Mouse (Mus musculus) layer of hippocampus, adult 18-20 months (tissue): ENCODE results near the gene Trp53. TPM values are rescaled to one million over a fixed set of nuclear protein-coding genes. Genes with fewer than 3 reads are reported as not detected.
"Not testable (repeated sequence)": the region's sequence is repeated elsewhere in the genome, so short reads cannot be mapped to it uniquely, and the experiment has no call there.

Experiments used
- DNase-seq, 2 experiments: peaks; one replicate each; pipeline ENCODE4 v3.0.0; 2022; ENCODE audit warnings: low spot score in 2 of 2
- total RNA-seq, 2 experiments: library from RNA; stranded (reverse); gene quantifications; 2 replicates each; pipeline ENCODE4 v1.2.3; 2021

Trp53 gene
- total RNA-seq, 2 experiments from 2014 or later, result 25.5 to 26.9 TPM

DNA sequence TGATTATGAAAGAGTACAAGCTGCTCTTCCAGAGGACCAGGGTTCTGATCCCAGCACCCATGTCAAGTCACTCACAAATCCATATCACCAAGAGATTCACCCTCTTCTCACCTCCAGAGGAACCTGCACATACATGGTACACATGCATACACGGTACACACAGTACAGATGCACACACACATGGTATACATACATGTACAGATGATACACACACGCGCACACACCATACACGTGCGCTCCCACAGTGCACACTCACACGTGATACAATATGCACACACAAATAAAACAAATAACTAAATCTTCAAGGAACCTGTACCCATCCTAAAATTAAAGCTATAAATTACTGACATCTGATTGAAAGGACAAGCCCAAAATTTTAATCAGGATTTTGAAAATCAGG, 14.7 kb downstream of the Trp53 start:
- DNase-seq, result no peak

DNA sequence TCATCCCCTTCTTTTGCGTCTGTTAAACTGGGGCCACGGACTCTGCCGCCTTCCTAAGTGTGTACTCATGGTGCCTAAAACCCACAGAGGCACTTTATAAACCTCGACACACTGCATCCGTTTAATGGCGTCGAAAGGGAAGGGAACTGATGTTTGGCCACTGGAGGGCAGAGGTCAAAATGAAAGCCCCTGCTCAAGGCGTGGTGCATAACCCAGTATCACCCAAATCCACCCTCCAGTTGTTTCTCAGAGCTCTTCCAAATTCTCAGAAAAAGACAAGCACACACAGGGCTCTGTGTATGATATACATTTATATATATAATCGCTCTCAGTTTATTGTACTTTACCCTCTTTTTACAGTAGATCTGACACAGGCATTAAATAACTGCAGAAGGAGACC, 19.3 kb downstream of the Trp53 start:
- no peak for DNase-seq

DNA sequence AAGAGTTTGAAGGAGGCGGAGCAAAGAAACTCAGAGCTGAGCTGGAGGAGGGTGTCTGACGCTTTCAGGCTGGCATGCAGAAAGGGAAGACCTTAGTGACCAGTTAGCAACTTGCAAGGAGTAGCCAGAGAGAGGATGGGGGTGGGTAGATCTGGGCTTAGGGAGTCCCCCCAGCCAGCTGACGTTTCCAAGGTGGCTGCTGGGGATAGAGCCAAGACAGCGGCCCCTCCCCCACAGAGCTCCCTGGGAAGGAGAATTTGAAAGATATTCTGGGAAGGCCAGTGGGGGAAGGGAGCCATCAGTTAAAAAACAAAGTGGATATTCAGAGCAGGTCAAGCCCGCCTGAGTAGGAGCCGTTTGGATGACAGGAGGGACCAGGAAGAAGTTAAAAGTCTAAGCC, 19.9 kb downstream of the Trp53 start:
- peak; percentile 52 to 70 for DNase-seq

DNA sequence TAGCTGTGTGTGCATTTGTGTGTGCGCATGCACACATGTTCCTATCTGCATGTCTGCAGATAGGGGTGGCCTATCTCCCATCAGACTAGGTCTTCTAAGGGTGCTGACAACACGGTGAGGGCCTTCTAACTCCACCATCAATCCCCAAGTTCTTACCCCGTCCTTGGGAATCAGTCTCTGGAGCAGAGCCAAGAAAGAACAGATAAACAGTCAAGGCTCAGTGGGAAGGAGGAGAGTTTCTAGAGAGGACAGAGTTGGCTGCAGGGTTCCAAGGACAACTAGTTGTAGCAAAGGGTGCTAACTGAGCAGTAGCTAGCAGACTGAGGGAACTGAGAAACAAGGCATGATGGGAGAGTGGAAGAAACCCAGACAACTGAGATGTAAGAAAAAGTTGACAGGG, 21.6 kb downstream of the Trp53 start:
- no peak for DNase-seq

DNA sequence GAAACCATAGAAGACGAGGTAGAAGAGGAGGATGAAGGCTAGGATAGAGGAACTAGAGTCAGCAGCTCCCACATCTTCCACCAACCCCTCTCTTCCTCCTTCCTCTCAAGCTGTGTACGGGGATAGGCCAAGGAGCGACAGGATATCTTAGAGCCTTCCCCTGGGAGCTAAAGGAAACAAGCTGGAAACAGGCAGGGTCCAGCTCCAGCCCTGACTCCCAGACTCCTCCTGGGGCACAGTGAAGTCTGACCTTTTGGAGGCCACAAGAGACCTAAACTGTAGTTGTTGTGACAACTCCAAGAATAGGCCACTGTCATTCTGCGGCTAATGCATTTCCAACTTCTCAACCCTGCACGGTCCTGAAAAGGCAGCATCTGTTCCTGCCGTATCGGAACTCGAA, 23.4 kb downstream of the Trp53 start:
- no peak for DNase-seq

DNA sequence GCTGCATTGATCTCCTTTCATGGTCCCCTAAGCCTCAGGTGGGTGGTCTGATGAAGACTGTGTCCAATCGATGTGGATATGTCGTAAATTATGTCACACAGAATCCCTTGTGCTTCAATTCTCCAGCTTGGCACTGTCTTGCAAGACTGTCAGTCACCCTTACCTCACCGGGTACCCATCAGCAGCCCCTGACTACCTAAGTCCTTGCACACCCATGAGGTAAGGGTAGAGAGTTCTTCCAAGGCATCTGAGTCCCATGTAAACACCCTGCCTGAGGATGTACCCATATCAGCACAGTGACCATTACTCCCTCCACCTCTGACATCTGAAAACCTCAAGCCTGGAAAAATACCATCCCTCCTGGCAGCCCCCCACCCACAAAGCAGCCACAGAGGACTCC, 24.2 kb downstream of the Trp53 start:
- no peak for DNase-seq

DNA sequence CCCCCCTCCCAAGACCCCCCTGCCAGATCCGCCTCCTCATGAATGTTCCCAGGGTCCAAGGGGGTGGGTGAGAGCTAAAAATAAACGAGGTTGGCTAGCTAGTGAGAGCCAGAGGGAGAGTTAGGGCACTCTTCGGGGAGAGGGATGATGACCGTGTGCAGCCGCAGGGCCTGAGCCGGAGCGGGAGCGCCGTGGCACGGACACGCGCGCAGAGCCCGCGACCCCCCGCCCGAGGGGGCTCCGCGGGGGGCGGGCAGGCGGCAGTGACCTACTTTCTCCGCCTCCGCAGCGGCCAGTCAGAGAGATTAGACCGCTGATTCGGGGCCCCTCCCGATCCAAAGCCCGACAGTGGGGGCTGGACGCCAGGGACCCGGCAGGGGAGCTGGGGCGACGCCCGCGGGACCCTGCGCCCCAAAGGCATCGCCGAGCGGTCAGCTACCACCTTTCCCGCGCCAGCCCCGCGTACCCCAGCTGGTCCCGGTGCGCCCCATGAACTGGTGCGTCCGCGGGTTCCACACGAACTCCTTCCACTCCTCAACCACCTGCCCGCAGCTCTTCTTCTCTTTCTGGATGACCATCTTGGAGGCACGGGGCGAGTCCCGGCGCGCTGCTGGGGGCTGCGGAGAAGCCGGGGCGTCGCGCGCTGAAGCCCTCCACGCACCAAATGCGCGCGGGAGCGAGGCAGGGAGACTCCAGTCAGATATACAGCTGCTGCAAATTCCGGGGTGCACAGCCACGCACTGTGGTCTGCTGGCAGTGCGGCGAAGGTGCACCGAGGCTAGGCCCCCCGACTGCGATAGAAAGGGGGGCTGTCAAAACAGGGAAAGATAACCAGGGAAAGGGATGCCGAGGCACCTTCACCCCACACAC, 24.9 kb downstream of the Trp53 start:
- peak in 1 of 2 experiments; percentile 33 for DNase-seq

DNA sequence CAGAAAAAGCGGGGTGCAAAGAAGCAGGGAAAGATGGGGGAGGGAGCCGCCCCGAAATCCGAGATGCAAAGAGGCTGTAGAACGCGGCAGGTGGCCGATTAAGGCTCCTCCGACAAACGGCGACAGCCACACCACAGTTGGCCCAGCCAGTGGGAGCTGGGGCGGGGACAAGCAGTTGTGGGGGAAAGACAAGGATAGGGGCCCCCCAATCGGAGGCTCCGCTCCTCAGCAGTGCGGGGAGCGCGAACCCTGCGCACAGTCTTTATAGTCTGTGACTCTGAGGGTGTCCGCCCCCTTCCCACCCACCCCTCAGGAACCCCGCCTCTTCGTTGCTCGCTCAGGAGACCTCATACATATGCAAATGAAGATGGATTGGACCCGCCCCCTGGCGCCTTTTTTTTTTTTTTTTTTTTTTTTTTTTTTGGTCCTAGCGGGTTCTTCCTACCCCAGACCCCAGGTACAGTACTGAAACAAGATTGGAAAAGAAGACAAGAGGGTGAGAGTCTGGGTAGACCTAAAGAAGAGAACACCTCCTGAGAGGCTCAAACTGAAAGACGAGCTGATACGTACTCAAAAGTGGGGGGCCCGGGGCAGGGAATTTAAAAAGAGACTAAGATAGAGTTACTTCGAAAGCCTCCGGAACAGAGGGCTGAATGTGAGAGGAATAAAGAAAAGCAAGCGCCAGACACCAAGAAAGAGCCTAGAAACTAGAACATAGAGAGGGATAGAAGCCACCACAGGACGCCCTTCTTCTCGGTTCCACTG, 25.7 kb downstream of the Trp53 start, which contains the start of gene Atp1b2:
TSS of gene Atp1b2 (minus strand) at position 217 of the 765 bp plus-strand sequence.
- peak; percentile 84 to 85 for DNase-seq

DNA sequence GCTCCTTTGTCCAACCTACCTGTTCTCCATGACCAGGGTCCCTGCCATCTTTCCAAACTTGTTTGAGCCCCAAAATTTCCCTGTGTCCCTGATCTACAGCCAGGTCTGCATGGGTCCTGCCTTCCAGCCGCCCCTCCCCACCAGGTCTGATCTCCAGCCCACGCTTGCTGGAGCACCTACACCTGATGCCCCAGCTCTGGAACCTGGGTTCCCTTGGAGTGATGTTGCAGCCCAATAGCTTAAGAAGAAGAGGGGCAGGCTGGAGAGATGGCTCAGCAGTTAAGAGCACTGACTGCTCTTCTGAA, 26.3 kb downstream of the Trp53 start:
- no peak for DNase-seq

DNA sequence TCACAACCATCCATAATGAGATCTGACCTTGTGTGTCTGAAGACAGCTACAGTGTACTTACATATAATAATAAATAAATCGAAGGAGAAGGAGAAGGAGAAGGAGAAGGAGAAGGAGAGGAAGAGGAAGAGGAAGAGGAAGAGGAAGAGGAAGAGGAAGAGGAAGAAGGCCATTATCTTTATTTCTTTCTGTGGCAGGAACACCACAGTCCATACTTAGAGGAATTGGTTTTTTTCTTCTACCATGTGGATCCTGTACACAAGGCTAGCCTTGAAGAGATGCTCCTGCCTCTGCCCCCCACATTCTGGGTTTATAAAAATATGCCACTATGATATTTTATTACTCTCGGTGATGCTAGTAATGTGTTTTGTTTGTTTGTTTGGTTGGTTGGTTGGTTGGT, 26.7 kb downstream of the Trp53 start:
- no peak for DNase-seq

DNA sequence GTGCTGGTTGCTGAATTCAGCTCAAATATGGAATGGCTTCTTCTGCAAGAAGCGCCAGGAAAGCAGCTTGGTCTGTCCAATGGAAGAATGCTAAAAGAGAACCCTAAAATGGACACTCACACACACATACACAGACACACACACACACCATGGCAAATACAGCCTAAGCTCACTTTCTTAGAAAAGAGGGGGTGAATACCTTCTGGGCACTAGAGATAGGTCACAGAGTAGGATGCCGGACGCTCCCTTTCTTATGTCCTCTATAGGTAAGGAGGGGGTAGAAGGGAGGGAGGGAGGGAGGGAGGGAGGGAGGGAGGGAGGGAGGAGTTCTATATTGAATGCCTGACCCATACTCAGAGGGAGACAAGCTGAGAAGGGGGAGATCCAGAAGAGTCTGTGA, 28.4 kb downstream of the Trp53 start:
- no peak for DNase-seq

DNA sequence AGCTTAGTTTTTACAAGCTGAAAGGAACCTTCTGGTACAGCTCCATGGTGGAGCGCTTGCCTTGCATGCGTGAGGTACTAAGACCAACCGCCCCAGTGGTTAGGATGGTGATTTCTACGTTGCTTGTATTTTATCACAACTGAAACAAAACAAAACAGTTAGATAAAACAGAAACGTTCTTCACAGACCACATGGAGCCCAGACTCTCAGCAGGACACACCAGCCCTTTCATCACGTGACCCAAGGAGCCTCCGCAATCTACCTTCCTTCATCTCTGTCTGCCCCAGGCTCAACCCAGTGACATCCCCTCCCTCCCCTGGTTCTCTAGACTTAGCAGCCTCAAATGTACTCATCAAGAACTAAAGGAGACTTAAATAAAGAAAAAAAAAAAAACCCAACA, 29.3 kb downstream of the Trp53 start:
- no peak for DNase-seq

DNA sequence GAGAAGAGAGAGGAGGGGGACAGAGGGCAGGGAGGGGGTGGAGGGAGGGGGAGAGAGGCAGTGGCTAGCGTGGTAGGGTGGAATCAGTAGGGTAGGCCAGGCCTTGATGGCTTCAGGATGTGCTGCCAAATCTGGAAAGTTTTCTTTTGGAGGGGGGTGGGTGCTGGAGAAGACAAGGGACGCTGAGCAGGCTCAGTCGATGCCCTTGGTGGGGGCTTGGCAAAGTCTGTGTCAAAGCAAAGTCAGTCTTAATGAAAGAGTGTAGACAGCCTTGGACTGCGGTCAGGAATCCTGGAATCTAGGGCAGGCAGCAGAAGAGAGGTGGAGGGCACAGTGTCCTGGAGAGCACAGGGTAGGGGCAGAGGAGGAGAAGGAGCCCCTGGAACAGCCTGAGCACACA, 30.7 kb downstream of the Trp53 start:
- DNase-seq, result peak in 1 of 2 experiments; percentile 37

DNA sequence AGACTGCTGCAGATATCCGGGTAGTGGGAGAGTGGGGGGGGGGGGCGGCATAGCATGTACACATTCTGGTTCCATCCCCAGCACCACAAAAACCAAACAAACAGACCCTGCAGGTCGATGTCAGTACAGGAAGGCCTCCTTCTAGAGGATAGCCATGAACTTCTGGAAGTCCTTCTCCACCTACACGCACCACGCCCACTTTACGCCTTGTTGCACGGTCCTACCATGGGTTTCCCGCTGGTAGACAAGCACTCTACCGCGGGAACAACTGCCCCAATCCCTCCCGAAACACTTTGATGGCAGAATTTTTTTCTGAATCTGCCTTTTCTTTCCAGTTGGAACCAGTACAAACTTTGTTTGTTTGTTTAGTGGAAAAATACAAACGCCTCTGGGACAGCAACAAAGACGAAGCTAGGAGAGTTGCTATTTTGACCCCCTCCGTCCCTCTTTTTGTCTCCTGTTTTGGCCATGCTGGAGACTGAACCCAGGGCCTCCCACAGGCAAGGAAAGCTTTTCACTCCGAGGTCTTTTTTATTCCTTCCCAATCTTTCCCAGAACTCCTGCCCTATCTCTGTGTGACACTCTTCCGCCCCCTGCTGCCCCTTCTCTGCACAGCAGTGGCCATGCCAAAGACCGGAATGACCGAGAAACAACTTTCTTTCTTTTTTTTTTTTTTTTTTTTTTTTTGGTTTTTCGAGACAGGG, 33.5 kb downstream of the Trp53 start:
- DNase-seq, result peak; percentile 57 to 82

DNA sequence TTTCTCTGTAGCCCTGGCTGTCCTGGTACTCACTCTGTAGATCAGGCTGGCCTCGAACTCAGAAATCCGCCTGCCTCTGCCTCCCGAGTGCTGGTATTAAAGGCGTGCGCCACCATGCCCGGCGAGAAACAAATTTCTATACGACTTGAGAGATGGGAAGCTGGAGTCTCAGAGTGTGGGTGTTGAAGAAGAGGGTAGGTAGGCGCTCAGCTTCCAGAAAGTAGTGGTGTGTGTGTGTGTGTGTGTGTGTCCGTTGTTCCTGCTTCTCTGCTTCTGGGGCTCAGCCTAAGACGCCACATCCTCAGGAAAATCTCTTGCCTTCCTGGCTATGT, 34.1 kb downstream of the Trp53 start:
- DNase-seq, result not testable (repeated sequence)

DNA sequence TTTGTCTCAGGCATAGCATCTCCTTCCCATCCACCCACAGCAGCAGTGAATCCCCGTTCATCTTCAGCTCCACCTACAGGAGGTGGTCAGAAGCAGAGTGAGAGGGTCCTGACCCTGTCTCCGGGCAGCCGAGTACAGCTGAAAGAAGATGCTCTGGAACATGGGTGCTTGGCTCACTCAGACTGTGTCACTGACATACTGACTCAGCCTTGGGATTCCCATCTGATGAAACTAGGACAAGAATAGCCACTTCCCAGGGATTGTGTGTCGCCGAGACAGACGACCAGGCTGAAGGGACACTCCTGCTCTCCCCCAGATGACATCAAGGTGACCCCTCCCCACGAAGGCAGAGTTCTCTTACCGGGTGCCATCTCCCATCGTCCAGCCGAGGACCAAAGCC, 36.6 kb downstream of the Trp53 start:
- no peak for DNase-seq

DNA sequence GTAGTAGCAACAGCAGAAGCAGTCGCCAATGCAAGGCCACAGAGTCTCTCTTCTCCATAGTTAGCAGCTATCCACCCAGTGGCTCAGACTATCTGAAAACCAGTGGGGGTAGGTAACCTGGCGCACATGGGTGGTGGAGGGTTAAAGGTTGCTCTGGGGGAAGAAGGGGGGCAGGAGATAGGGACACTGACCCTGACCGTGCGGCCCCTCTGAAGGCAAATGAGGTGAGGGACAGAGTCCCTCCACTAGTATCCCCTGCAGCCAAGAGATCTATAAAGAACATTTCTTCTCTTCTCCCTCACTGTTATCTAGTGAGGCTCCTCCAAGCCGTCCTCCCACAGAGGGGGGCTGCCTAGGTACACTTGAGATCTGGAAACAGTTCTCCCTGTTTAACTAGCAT, 37.6 kb downstream of the Trp53 start, which contains the start of gene Shbg:
TSS of gene Shbg (minus strand) at position 101 of the 400 bp plus-strand sequence.
- DNase-seq, result no peak

DNA sequence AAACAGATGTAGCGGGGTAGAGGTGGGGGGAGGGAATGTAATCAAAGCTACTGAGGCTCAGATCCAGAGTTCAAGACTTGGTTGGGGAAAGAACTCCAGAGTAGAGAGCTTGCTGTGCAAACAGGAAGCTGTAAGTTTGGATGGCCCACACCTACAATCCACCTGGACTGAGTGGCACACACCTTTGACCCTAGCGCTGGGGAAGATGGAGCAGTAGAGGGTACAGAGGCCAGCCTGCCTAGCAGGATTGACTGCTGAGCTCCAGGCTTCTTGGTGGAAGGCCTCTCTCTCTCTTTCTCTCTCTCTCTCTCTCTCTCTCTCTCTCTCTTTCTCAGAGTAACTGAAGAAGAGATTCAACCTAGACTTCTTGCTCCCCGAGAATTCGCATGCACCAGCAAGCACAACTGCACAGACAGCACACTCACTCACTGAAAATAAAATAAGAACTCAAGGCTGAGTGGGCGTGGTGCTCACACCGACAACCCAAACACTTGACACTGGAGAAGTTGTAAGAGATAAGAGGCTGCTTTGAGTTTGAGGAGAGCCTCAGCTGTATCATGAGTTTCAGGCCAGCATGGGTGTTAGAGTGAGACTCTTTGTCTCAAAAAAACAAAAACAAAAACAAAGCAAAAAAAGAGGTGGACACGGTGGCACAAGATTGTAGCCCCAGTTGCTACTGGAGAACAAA, 40.4 kb downstream of the Trp53 start:
- DNase-seq, result no peak

DNA sequence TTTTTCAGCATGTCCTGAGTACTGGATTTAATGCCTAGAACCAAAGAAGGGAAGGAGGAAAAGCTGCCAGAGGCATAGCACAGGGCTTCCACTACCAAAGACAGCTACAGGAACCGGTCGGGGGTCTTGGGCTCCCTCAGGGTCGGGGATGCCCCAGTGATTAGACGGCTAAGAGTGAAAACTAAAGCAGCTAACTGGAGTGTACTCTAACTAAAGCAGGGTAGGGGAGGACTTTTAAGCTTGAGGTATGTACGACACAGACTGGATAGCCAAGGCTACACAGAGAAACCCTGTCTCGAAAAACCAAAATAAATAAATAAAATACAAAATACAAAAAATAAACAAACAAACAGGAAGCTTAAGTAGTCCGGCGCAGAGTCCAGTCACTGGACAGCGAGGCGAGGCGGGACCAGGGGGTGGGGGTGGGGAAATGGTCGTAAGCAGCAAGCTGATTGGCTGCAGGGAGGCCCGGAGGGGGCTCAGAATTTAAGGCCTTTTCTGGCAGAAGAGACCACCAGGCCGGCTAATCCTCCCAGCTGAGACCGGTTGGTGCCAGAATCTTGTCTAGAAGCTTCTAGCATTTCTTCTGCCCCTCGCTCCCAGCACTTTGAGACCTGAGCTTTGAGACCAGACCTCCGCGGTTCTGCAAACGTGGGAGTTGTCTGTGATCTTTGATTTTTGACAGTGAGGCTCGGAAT, 41.6 kb downstream of the Trp53 start, which contains the start of gene Sat2:
TSS of gene Sat2 (plus strand) at position 454 of the 698 bp plus-strand sequence.
- DNase-seq, result peak in 1 of 2 experiments; percentile 54

DNA sequence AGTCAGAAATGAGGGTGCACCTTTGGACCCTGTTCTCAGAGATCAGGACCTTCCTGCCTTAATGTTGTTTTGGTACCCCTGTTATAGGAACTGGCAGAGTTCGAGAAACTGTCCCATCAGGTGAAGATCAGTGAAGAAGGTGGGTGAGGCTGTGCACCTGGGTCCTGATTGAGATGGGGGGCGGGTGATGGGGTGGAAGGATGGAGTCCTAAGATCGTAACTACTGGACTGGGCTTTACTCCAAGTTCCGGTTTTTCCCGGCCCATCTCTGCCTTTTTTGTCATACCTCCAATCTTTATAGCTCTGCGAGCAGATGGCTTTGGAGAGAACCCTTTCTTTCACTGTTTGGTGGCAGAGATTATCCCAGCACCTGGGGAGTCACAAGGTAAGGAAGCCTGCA, 42.2 kb downstream of the Trp53 start:
- no peak for DNase-seq

DNA sequence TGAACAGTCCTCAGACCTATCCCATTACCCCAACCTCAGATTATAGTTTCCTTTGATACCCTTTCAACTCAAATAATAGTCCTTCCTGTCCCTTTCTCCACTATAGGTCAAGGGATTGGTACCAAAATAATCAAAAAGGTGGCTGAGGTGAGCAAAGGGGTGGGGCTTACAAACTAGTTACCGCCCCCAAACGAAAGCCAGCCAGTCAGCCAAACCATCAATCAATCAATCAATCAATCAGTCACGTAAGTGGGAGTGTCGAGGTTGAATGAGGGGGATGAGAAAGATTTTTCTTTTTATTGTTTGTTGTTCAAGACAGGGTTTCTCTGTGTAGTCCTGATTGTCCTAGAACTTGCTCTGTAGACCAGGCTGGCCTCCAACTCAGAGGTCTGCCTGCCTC, 42.8 kb downstream of the Trp53 start:
- DNase-seq, result no peak
